Mouse (Mus musculus) G1E-ER4 (cell line): Measurements from ENCODE around the gene Aldh6a1. TPM values are rescaled to one million over a fixed set of nuclear protein-coding genes. Genes with fewer than 3 reads are reported as not detected.

Experiments
- GATA1 ChIP-seq: IDR thresholded peaks from one replicate; pipeline ENCODE4 v1.8.0; 2012; ENCODE audit warnings: low read length, inconsistent platforms
- polyA plus RNA-seq: library from polyadenylated mRNA; stranded (reverse); fragments of >175 nt; gene quantifications from 2 replicates; pipeline ENCODE4 v1.2.3, GENCODE M21; 2012

Aldh6a1 gene
- polyA plus RNA-seq, result 3.9 and 5.5 TPM in 2 replicates

DNA sequence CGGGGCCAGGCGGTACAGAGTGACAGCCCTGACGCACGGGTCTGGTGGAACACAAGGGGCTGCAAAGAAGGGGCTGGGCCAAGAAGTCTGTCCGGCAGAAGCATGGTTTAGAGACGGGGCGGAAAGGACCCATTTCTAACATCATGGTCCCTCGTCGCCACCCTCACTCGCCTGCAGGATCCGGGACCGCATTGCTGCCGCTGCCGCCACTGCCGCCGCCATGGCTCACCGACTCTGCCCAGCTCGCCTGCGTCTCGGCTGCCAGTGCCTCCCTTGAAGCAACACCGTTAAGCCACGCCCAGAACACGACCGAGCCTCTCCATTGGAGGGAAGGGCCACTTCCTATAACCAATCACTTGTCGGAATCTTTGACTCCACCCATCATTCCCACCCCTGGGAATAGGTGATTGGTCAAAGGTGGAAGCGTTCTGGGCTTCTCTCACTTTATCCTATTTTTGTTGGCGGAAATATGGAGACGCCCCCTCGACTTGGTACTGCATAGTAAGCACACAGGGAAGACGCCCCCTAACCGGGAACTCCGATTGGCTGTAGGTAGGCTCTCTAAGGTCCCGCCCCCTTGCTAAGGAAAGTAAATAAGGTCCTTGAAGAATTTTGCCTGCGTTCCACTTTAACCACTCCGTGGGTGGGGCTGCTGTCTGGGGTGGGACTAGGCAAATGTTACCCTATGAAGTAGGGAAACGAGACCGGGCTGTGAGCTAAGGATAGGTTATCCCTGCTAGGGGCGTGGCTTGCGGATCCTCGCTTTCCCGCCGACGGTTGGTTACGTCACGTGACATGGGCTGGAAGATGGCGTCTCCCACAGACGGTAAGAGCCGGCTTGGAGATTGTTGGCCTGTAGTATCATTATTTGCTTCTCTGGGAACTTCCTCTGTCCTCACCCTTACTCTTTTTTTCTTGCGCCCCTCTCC is at the start of gene Aldh6a1, which contains the start of gene Lin52:
Gene Aldh6a1, minus strand, starts transcription at position 287 of the 929 bp plus-strand sequence.
Gene Lin52, plus strand, starts transcription at position 705 of the 929 bp plus-strand sequence.
- no peak for TF ChIP-seq GATA1

DNA sequence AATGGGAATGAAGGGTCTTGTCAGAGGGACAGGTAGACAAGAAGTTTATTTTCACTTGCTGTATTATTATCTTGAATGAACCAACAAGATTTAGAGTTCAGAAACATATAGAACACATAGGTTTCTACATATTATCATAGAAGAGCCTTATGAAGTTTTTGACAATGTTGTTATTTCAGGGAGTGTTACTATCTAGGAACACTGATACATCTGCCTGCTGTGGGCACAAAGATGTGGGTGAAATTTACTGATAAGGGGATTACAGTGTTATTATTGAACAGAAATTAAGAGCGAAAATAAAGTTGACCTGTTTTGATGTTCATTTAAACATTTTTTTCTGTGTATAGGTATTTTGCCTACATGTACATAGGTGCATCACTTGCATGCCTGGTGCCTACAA is 46.0 kb upstream of the Aldh6a1 start:
- peak; percentile 19 for TF ChIP-seq GATA1

- TF ChIP-seq GATA1, result no peak
Observed at GRCm38 (mm10) chr12:84487324-84488056, 36.7 kb upstream of the Aldh6a1 start.

DNA sequence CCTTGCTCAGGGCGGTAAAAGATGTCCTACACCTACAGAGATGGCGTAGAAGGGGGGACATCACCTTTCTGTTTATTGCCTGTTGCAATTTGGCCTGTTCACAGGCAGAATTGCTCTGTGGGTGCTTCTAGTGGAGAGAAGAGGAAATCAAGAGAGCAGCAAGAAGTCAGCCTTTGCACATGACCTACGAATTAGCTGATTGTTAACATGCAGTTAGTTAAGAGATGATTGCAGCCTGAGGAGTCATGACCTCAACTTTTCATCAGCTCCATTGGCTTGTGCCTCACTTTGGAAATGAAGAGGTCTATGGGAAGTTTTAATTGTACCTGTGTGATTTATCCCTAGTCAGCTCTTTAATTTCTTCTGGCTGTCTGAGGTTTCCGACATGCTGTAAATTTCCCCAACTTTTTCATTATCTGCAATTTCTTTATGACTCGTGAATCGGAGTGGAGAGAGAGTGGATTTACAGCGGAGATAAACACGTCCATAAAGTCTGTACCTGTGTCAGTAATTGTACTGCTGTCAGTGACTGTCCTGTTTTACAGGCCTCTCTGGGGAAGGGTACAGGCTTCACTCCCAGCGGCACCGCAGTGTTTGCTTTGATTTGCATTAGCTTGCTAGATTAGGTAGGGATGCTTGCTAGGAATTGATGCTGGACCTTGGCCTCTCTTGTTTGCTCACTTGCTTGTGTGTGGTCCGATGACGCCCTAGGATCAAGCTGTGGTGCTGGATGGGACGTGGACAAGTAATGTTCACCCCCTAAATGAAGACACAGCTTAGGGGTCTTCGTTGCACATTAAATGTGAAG is 32.2 kb upstream of the Aldh6a1 start:
- TF ChIP-seq GATA1, result no peak

DNA sequence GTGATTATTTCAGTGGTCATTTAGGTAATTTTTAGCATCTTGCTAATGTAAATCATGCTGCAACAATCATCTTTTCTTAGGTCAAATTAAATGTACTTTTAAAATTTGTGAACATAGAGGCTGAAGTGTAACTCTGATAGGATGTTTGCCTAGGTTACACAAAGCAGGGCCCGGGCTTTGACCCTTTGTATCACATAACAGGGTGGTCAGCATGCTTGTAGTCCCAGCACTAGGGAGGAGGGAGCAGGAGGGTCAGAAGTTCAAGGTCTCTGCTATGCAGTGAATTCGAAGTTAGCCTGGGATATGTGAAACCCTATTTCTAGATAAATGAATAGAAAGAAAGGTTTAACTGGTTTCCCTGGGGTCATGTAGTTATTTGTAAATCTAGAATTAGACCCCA is 30.4 kb upstream of the Aldh6a1 start:
- no peak for TF ChIP-seq GATA1

DNA sequence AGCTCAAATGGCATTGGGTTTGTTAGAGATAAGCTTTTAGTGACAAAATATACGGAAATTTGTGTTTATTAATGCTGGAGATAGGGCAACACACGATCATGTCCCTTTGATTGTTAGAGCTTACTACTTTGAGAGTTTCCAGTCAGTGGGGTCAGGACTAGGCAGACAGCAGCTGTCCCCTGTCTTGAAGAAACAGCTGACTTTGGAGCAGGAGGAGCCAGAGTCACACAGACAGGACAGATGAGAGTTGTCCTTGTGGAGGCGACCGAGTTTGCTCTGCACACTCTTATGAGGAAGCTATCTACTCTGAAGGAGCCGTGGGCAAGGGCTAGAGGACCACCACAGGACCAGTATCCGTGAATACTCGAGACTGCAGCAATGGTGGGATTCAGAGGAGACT is 28.1 kb upstream of the Aldh6a1 start:
- TF ChIP-seq GATA1, result no peak

- TF ChIP-seq GATA1, result no peak
Observed at GRCm38 (mm10) chr12:84468701-84469100, 17.9 kb upstream of the Aldh6a1 start.

DNA sequence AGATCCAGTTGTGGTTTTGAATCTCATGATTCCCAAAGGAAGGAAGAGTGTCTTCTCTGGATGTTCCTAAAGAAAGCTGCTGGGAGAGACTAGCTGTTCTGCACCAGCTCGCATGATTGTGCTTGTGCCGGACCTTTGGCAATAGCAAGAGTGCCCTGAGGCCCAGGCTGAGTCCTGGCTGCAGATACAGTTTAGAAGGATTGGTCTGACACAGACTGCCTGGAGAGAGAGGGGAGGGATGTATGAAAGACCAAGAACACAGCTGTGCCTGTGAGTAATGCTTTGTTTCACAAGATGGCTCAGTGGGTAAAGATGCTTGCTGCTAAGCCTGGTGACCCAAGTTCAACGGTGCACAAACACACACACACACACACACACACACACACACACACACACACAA is 12.1 kb upstream of the Aldh6a1 start:
- no peak for TF ChIP-seq GATA1

DNA sequence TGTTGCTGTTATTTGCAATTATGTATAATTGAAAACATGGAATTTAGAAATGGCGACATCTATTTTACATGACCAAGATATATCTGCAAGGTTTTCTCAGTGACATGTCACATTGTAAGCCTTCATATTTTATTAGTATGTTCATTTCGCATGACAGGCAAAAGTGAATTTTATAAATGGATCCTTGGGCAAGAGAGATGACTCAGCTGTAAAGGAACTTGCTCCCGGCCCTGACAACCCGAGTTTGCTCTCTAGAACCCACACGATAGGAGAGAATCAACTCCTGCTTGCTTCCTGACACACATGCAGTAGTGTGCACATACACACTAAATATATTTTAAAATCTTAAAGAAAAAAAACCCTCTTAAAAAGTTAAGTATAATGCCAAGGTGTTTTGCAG is 10.6 kb upstream of the Aldh6a1 start:
- TF ChIP-seq GATA1, result no peak

DNA sequence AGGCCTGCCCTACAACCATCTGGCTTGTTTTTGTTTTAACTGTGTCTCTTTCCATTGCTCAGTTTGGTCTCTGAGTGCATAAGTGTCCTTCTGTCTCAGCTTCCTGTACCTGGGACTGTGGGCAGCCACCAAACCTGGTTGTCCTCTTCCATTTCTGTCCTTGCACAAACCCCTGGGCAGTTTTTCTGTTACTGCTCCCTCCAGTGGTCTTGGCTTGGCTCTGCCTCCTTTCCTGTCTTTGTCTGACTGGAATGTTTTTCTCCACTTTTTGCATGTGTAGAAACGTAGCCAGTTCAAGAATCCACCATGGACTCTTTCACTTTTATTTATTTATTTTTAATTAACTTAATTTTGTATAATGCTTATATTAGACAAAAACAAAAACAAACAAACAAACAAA is 9.0 kb upstream of the Aldh6a1 start:
- no peak for TF ChIP-seq GATA1

GRCm38 (mm10) chr12:84456911-84457310 is 6.1 kb upstream of the Aldh6a1 start:
- no peak for TF ChIP-seq GATA1

GRCm38 (mm10) chr12:84451801-84452200 is 997 bp upstream of the Aldh6a1 start:
- TF ChIP-seq GATA1, result no peak

DNA sequence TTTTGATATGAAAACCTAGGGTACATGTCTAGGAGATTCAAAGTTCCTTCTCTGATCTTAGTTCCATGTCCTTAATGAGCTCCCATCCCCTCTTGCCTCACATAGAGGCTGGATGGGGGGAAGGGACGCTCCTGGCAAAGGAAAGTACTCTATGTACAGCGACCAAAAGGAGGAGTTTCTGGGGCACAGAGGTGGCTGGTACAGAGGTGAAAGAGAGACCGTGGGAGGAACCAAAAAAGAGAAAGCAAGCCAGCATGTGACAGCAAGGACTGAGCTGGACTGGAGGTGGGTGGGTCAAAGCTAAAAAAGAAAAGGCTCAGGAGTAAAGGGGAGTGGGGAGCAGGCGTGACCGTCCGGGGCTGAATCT is 470 bp downstream of the Aldh6a1 start:
- no peak for TF ChIP-seq GATA1

GRCm38 (mm10) chr12:84449887-84450286 is 917 bp downstream of the Aldh6a1 start:
- TF ChIP-seq GATA1, result no peak

DNA sequence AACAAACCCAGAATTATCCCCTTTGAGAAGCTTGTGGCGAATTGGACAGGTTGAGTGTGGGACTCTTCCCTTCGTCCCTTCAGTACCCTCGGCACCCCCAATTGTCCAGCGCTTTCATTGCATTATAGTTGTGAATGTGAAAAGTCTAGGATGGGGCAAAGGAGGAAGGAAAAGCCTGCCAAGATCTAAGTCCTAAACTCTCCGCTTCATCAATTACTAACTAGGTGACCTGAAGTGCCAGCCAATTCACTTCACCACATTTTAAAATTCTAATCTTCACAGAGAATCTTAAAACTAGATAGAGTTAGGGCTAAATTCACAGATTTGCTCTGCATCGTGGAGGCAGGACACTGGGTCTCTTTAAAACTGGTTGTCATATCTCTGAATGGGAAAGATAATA is 2.6 kb downstream of the Aldh6a1 start:
- no peak for TF ChIP-seq GATA1

GRCm38 (mm10) chr12:84447386-84447785 is 3.4 kb downstream of the Aldh6a1 start:
- no peak for TF ChIP-seq GATA1

GRCm38 (mm10) chr12:84442526-84442925 is 8.3 kb downstream of the Aldh6a1 start:
- TF ChIP-seq GATA1, result no peak
